Mouse (Mus musculus): ENCODE data around the gene Camsap3.

DNA sequence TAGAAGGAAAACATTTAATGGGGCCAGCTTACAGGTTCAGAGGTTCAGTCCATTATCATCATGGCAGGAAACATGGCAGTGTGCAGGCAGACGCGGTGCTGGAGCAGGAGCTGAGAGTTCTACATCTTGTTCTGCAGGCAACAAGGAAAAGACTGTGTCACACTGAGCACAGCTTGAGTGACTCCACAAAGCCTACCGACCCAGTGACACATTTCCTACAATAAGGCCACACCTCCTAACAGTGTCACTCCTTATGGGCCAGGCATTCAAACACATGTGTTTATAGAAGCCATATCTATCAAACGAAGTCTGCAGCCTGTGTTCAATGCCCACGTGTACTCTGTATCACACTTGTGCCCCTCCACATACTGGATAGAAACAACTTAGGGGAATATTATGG lies 17.3 kb upstream of the Camsap3 start:
- TF ChIP-seq POLR2A (IDR thresholded peaks at IDR 0.05; ENCODE audit: control insufficient read depth, extremely low read depth, insufficient read depth, low read length, poor library complexity): no peak
- TF ChIP-seq CTCF (IDR thresholded peaks at IDR 0.05; ENCODE audit: borderline replicate concordance, control insufficient read depth, extremely low read depth, insufficient read depth, low read length, poor library complexity): no peak

All from thymus, adult 2 months (tissue).